Mouse (Mus musculus) layer of hippocampus, postnatal 10 days (tissue): ENCODE measurements around the gene Nrde2. TPM values are rescaled to one million over a fixed set of nuclear protein-coding genes. Genes with fewer than 3 reads are reported as not detected.

Experiments
- total RNA-seq, 2 experiments: library from RNA; stranded (reverse); gene quantifications; 2 replicates each; pipeline ENCODE4 v1.2.3; 2021

Nrde2 gene
- total RNA-seq, 2 experiments from 2014 or later = 17.1 to 19.0 TPM

Other genes starting within 250 kb of the Nrde2 start
- 1 to 10 TPM; 3.3 to 3.7 TPM for gene Kcnk13, start 195.2 kb downstream of the Nrde2 start, total RNA-seq
- 100 to 1,000 TPM; 207 to 211 TPM for gene Psmc1, start 49.5 kb downstream of the Nrde2 start, total RNA-seq
- gene Calm1, start 39.8 kb upstream of the Nrde2 start, total RNA-seq = 1,000 to 10,000 TPM; 1,868 to 2,057 TPM